Mouse (Mus musculus) hindbrain, embryonic 16.5 days (tissue): Measurements from ENCODE around the gene Dpp6. TPM values are rescaled to one million over a fixed set of nuclear protein-coding genes. Genes with fewer than 3 reads are reported as not detected.
A peak's percentile ranks its signal among the peaks of the same experiment; 100 is the strongest.

Experiments
- ATAC-seq: fragments of 200-750 bp; cut with Nextera tagmentation; 2 replicates; pipeline ENCODE4 v1.8.0; 2017; ENCODE audit warnings: moderate TSS enrichment, moderate library complexity
- H3K27ac ChIP-seq: fragments of 300-500 bp; sonication (generic); 2 replicates; pipeline ENCODE4 v1.5.1; 2014; ENCODE audit warnings: low read depth, mild to moderate bottlenecking, control low read depth, low read length, moderate library complexity
- H3K27me3 ChIP-seq: fragments of 300-500 bp; sonication (generic); replicated peaks from 2 replicates; pipeline ENCODE4 v1.6.1; 2014; ENCODE audit warnings: low read length; ENCODE audit not compliant: control insufficient read depth, insufficient read depth
- H3K36me3 ChIP-seq: fragments of 300-500 bp; sonication (generic); 2 replicates; pipeline ENCODE4 v1.6.1; 2014; ENCODE audit warnings: mild to moderate bottlenecking, low read length, moderate library complexity, mixed read lengths; ENCODE audit not compliant: control insufficient read depth, insufficient read depth
- H3K4me1 ChIP-seq: fragments of 300-500 bp; sonication (generic); 2 replicates; pipeline ENCODE4 v1.6.1; 2014; ENCODE audit warnings: low read depth, low read length; ENCODE audit not compliant: control insufficient read depth, insufficient read depth
- H3K4me2 ChIP-seq: fragments of 300-500 bp; sonication (generic); 2 replicates; pipeline ENCODE4 v1.6.1; 2014; ENCODE audit warnings: mild to moderate bottlenecking, low read length, control low read depth, moderate library complexity
- H3K4me3 ChIP-seq: fragments of 300-500 bp; sonication (generic); 2 replicates; pipeline ENCODE4 v1.5.1; 2014; ENCODE audit warnings: mild to moderate bottlenecking, low read length, control low read depth, moderate library complexity
- H3K9ac ChIP-seq: fragments of 300-500 bp; sonication (generic); 2 replicates; pipeline ENCODE4 v1.6.1; 2014; ENCODE audit warnings: low read depth, mild to moderate bottlenecking, control low read depth, low read length, moderate library complexity
- H3K9me3 ChIP-seq: fragments of 300-500 bp; sonication (generic); 2 replicates; pipeline ENCODE4 v1.6.1; 2014; ENCODE audit warnings: mild to moderate bottlenecking, low read length, moderate library complexity; ENCODE audit not compliant: control insufficient read depth
- WGBS: fragments of 180-500 bp; shearing (Covaris S2); extraction: QIAGEN DNeasy Blood & Tissue Kit; methylation state at CpG from one replicate; pipeline ENCODE4 v1.1.7; 2014; 5-methylcytosine and 5-hydroxymethylcytosine counted together
- polyA plus RNA-seq: library from polyadenylated mRNA; unstranded; fragments of >200 nt; fragmentation: Nextera tagmentation; extraction: Ambion mirVana; gene quantifications from 2 replicates; pipeline ENCODE4 v1.2.1, GENCODE M21; 2015

Dpp6 gene
- polyA plus RNA-seq = 97.0 and 98.0 TPM in 2 replicates

DNA sequence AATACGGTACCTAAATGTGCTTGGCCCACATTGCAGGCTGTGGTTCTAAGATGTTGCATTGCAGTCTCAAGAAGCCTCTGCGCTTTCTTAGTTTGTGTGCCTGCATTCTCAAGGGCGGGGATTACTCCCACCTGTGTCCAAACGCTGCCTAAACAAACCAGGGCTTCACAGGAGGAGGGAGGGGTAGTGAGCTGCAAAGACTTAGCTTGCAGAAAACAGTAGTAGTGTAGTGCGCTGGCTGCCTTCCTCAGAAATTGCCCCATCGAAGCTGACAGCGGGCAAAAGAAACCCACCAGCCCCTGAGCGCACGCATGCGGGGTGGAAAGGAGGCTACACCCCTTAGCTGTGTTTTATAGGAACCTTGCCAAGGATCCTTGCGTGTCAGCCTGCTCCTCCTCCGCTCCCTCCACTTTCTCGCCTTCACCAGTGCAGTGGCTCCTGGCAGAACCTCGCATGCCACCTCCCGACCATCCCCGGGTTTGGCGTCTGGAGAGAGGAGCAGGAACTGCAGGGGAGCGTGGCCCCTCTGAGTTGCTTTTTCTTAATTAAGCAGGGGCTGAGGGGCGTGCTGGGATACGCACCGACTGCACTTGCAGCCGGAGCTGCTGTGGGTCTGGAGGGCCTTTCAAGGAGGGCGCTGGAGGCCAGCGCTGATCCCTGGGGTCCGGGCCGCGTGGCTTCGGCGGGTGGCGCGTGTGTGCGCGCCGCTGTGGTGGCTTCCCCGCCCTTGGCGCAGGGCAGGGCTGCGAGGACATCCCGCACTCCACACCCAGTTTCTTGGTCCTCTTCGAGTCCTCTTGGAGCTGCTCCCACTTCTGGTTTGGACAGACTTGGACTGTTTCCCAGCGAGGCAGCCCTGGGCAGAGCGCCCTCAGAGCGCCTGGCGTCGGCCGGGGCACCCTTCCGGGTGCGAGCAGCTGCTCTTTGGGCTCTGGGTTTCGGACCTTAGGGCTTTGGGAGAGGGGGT is at the start of gene Dpp6:
Dpp6 (plus strand) TSS at position 229 of the 967 bp plus-strand sequence.
- no peaks in the 10 kb centered on the region for H3K36me3 ChIP-seq
- peak within 1 kb of the TSS; percentile 61 for H3K9ac ChIP-seq
- peaks cover 4% of the 10 kb centered on the region for H3K27me3 ChIP-seq
- peak within 1 kb of the TSS; percentile 29; the same call in 1 of the 2 replicates for H3K27ac ChIP-seq
- H3K4me2 ChIP-seq = peak within 1 kb of the TSS; percentile 75
- H3K4me3 ChIP-seq = peak within 1 kb of the TSS; percentile 44
- 3% methylated on average over 48 of the region's 48 CpGs for WGBS
- H3K9me3 ChIP-seq = no peaks in the 10 kb centered on the region
- peak; percentile 90 for ATAC-seq
- peaks cover 7% of the 10 kb centered on the region for H3K4me1 ChIP-seq

DNA sequence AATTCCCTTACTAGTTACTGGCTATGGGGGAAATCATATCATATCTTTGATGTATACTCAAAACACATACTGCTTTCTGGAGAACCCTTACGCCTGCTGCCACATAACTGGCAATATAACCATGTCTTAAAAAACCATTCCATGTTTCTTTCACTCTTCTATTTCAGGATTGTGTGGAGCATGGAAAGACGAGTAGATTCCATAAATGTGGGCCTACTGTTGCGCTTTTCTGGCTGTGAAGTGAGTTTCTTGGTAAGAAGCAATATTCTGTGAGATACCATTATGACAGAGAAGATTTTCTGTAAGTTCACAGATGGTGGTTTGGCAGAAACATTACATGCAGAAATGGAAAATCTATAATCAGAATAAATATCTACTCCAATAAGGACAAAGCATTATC is 33.0 kb upstream of the Dpp6 start:
- whole genome bisulfite sequencing = 86% methylated on average over 3 of the region's 3 CpGs
- Histone ChIP-seq H3K27me3 (no peaks in the 10 kb centered on the region), H3K4me3 (no peak overlapping the region), H3K9ac (no peak overlapping the region), H3K27ac (no peak overlapping the region), H3K4me2 (no peak overlapping the region), H3K4me1 (no peaks in the 10 kb centered on the region), H3K36me3 (no peaks in the 10 kb centered on the region), H3K9me3 (no peaks in the 10 kb centered on the region)
- ATAC-seq = no peak

DNA sequence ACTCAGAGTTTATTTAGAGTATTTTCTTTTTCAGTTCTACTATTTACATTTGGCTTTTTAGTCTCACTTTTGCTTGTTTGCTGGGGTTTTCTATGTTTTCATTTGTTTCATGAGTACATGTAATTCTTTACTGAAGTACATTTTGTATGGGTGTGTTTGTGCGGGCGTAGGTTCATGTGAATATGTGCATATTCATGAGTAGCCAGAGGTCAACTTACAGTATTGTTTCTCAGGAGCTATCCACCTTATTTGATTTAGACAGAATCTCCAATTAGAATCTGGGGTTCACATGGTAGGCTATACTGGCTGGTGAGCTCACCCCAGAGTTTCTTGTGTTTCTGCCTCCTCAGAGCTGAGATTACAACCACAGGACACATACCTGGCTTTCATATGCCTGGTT is 21.5 kb upstream of the Dpp6 start:
- H3K4me1 ChIP-seq = no peaks in the 10 kb centered on the region
- H3K9me3 ChIP-seq = no peaks in the 10 kb centered on the region
- no peak overlapping the region for H3K9ac ChIP-seq
- H3K36me3 ChIP-seq = no peaks in the 10 kb centered on the region
- H3K27ac ChIP-seq = no peak overlapping the region
- H3K4me3 ChIP-seq = no peak overlapping the region
- H3K4me2 ChIP-seq = no peak overlapping the region
- WGBS = 92% methylated on average over 2 of the region's 2 CpGs
- H3K27me3 ChIP-seq = no peaks in the 10 kb centered on the region
- no peak for ATAC-seq

DNA sequence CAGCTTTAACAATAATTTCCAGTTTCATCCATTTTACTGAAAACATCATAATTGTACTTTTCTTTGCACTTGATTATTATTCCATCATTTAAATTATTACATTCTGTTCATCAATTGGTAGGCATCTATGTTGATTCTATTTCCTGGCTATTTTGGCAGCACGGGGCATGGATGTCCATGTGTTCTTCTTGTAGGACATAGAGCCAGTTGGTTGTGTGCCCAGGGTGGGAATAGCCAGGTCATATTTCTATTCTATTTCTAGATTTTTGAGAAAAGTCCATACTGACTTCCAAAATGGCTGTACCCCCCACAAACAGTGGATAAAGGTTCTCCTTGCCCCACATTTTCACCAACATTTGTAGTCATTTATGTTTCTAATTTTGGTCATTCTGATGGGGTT is 19.0 kb downstream of the Dpp6 start:
- Histone ChIP-seq H3K4me1 (no peaks in the 10 kb centered on the region), H3K4me3 (no peak overlapping the region), H3K9me3 (no peaks in the 10 kb centered on the region), H3K27ac (no peak overlapping the region), H3K36me3 (no peaks in the 10 kb centered on the region), H3K27me3 (no peaks in the 10 kb centered on the region), H3K4me2 (no peak overlapping the region), H3K9ac (no peak overlapping the region)
- no peak for ATAC-seq
- 85% methylated on average over 1 of the region's 1 CpGs for WGBS

DNA sequence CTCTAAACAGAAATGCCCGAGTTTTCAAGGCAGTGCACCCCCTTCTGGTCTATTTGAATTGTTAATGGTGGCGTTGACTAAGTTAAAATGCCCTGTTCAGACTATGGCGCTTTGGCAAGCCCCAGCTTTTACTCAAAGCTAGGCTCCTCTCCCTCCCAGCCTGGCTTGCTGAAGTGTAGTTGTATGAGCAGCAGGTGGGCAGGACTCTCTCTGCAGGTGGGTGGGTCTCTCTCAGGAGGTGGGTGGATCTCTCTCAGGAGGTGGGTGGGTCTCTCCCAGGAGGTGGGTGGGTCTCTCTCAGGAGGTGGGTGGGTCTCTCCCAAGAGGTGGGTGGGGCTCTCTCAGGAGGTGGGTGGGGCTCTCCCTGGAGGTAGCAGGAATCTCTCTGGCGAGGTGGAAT is 24.1 kb downstream of the Dpp6 start:
- Histone ChIP-seq H3K36me3 (no peaks in the 10 kb centered on the region), H3K27ac (no peak overlapping the region), H3K4me2 (no peak overlapping the region), H3K4me3 (no peak overlapping the region), H3K9me3 (no peaks in the 10 kb centered on the region), H3K9ac (no peak overlapping the region), H3K27me3 (no peaks in the 10 kb centered on the region), H3K4me1 (no peaks in the 10 kb centered on the region)
- no peak for ATAC-seq
- WGBS = 33% methylated on average over 4 of the region's 4 CpGs

DNA sequence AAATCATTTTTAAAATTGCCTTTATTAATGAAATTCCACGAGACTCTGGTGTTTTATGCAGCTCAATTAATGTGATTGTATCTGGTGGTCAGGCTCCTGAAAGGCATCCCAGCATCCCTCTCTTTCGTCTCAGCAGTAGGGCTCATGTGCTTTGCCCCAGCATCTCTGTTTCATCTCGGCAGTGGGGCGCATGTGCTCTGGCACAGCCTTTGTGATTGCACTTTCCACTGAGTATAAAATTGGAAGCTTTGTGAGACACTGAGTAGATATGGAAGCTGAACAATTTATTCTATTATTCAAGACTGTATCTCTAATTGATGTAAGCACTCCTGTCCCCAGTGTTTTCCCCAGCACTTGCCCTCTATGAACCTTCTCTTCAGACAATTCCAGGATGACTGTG is 37.7 kb downstream of the Dpp6 start:
- Histone ChIP-seq H3K27me3 (no peaks in the 10 kb centered on the region), H3K27ac (no peak overlapping the region), H3K9me3 (no peaks in the 10 kb centered on the region), H3K36me3 (no peaks in the 10 kb centered on the region), H3K4me3 (no peak overlapping the region), H3K9ac (no peak overlapping the region), H3K4me2 (no peak overlapping the region), H3K4me1 (no peaks in the 10 kb centered on the region)
- ATAC-seq = no peak
- WGBS = 41% methylated on average over 4 of the region's 4 CpGs

DNA sequence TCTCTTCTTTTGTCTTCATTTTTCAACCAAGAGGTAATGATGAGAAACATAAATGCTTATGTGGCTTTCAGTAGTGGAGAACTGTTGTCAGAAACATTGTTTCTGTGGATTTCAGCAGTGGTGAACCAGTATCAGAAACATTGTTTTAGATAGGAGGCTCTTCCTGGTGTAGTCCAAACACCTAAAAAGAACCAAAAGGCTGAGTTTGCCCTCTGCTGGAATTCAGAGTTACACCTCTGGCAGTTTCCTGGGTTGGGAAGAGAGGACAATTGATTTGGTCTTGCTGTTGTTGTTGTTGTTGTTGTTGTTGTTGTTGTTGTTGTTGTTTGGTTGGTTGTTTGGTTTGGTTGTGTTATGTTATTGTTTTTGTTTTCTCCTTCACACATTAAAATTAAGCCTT is 58.4 kb downstream of the Dpp6 start:
- H3K27ac ChIP-seq = no peak overlapping the region

DNA sequence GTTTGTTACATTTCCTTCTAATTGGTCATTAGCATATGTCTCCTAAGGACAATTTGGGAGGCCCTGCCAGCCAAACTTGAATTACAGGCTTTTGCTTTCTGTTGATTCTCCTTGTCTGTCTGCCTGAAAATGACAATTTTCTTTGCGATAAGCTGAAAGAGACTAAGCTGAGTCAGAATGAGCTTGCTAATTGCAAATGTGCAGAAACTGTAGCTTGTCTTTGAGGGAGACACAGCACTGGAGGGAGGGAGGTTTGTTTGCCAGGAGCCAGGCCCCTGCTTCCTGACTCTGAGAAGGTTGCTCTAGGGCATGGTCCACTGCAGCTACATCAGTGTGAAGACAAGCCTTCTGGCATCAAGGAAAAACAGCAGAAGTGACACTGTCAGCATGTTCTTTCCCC is 70.5 kb downstream of the Dpp6 start:
- no peaks in the 10 kb centered on the region for H3K27me3 ChIP-seq
- 71% methylated on average over 1 of the region's 1 CpGs for WGBS
- no peak overlapping the region for H3K9ac ChIP-seq
- H3K4me3 ChIP-seq = no peak overlapping the region
- no peak overlapping the region for H3K27ac ChIP-seq
- no peak for ATAC-seq
- H3K4me2 ChIP-seq = no peak overlapping the region
- no peaks in the 10 kb centered on the region for H3K36me3 ChIP-seq
- H3K9me3 ChIP-seq = 0 out of 2 replicates have a peak, but pooled peaks cover 2% of the 10 kb centered on the region
- H3K4me1 ChIP-seq = no peaks in the 10 kb centered on the region

More for the DNA sequence above, 58.4 kb downstream of the Dpp6 start:
- Histone ChIP-seq H3K27me3 (no peaks in the 10 kb centered on the region), H3K4me3 (no peak overlapping the region), H3K36me3 (no peaks in the 10 kb centered on the region), H3K4me1 (no peaks in the 10 kb centered on the region), H3K9ac (no peak overlapping the region), H3K4me2 (no peak overlapping the region), H3K9me3 (no peaks in the 10 kb centered on the region)
- ATAC-seq = no peak

DNA sequence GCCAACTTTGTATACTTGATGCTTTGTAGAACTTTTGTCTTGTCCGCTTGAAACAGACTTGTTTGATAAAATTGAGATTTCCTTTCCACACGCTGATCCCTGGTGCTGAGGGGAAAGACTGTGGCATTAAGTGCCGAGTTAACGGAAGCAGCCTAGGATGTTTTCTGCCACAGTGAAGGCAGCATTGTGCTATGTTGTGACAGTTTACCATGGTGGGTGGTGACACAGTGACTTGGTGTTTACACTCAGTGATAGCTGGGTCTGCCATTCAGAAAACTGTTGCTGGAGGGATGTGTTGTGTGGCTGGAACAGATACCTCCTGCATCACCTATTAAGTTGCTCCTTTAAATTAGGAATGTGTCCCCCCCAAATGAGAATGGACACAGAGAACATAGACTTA is 71.1 kb downstream of the Dpp6 start:
- no peak overlapping the region for H3K4me3 ChIP-seq
- no peaks in the 10 kb centered on the region for H3K4me1 ChIP-seq
- H3K27me3 ChIP-seq = no peaks in the 10 kb centered on the region
- ATAC-seq = no peak
- no peak overlapping the region for H3K9ac ChIP-seq
- WGBS = 88% methylated on average over 4 of the region's 4 CpGs
- H3K36me3 ChIP-seq = no peaks in the 10 kb centered on the region
- 0 out of 2 replicates have a peak, but pooled peaks cover 2% of the 10 kb centered on the region for H3K9me3 ChIP-seq
- no peak overlapping the region for H3K4me2 ChIP-seq
- no peak overlapping the region for H3K27ac ChIP-seq
